Mouse (Mus musculus): ENCODE data around the gene Mybph. TPM values are rescaled to one million over a fixed set of nuclear protein-coding genes. Genes with fewer than 3 reads are reported as not detected.
"Not testable (repeated sequence)": the region's sequence is repeated elsewhere in the genome, so short reads cannot be mapped to it uniquely, and the experiment has no call there.

Mybph gene
- total RNA-seq, 2 experiments from 2014 or later: 547 to 589 TPM

DNA sequence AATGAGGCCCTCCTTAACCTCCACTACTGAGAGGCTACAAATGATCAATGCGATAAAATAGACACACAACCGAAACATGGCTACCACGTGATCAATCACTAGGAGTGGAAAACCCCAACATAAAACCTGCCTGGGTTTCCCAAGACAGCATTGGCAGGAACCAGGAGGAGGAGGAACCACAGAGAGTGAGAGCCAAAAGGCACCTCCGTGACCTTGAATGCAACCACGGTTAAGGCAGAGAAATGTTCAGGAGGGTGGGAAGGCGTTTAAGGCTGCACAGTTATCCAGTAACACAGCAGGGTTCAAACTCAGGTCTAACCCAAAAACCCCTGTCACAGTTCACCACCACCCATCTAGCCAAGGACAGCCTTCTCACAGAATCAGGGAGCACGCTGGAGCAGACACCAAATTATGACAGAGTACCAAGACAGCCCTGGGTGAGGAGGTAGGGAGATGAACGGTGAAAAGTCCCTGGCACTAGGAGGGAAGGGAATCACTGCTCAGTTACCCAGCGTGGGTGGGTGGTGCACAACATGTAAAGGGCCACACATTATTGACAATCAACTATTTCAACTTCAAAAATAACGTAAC, 37.5 kb downstream of the Mybph start:
- intact Hi-C loops (cut with DNase I): no loop called here
- no peak for DNase-seq

DNA sequence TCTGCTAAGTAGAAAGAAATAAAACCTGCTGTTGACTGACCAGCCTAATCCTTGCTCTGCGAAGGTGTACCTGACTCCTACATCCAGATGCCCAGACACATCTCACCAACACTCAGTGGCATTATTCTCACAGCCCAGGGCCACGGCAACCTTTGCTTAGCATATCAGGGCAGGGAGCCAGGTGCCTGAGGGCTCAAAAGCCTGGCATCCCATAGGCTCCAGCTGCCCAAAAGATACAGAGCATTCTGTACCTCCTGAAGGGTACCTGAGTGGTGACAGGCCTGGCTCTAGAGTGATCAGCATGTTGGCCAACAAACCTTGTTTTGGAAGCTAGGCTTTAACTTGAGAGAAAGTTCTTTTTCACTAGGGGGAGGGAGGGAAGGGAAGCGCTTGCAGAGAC, 38.0 kb downstream of the Mybph start:
- intact Hi-C loops (cut with DNase I): no loop called here
- no peak for DNase-seq

DNA sequence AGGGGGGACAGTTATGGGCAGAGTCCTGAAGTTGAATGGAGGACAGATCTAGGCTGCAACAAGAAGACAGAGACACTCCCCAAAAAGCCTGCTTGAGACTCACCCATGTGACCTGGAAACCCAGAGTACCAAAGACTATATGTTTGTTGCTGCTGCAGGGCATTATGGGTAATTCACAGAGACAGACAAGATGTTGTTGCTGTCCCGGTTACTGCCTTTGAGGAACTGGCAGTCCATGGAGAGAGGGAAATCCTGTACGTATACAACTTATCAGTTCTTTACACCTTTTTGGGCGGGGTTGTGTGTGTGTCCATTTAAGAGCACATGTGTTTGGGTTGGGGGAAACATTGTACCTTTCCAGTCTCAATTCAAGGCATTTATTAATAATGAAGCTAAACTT, 38.4 kb downstream of the Mybph start:
- intact Hi-C loops (cut with DNase I): no loop called here
- DNase-seq: no peak

DNA sequence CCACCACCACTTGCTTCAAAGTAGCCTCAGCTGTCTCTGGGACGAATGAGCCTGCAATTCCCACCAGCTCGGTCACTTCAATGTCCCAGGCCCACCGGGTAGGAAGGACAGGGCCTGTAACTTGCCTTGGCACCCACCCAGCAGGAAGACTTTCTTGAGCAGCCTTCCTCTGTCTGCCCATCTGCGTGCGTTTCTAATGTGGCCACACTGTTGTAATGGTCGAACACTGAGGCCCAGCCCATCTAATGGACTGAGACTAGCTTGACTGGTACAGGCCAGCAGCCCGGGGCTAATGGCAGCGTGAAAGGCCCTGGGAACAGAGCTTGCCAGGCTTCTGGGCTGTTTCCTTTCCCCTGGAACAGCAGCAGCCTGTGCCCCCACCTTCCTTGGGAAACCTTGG, 39.1 kb downstream of the Mybph start:
- no peak for DNase-seq
- intact Hi-C loops (cut with DNase I): no loop called here

DNA sequence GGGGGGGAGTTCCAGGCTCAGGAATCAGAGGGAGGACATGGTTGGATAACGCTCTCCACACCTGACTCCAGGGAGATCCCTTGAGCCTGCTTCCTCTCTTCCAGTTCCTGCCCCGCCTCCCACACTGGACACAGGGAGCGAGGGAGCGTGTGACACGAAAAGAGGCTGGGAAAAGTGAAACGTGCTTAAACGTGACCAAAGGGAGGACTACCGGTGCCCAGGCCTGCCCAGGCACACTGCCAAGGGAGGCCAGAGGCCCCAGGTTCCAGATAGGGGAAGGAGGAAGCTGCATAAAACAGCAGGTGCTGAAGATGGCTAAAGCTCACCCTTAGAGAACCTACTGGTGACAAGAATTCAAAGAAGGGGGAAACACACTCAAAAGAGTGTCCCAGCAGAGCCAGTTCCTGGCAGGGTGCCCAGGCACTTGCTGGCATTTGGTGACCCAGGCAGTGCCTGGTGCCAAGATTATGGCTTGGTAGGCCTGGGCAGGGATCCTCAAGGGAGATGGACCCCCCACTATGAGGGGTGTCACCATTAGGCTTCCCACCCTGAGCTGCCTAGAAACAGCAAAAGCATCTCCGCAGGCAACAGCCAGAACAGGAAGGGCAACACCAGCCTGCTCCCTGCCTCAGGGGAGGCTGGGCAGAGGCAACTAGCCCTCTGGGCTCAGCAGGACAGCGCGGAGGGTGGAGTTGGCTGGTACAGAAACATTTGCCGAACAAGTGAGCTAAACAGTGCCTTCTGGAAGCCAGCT, 39.7 kb downstream of the Mybph start:
- no peak for DNase-seq
- intact Hi-C loops (cut with DNase I): no loop called here

DNA sequence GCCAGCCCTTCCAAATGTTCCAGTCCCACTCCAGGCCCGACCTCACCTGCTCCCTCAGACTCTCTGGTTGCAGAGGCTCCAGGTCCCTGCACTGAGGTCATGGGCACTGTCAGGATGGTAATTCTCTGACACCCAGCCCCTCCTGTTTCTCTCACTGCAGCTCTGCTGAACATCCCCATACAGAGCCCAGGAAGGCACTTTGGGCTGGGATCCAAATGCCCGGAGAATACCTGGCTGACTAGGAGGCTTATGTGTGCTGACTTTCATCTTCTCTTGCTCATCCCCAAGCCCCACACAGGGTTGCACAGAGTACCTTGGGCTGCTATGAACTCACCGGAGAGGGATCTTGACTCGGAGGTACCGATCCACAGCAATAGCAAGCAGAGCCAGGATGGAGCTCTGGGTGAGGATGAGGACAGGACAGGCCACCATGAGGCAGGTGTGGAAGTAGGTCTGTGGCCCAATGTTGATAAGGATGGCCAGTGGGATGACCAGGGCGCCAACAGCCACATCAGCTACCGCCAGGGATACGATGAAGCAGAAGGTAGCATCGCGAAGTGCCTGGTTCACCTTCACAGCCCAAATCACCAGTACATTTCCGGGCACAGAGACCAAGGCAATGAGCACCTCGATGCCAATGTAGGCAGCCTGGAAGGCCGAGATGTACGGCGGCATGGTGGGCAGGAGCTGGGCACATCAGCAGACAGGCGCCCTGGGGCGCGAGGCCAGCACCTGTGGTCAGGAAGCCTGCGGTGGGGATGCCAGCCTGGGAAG, 40.6 kb downstream of the Mybph start:
- intact Hi-C loops (cut with DNase I): no loop called here

DNA sequence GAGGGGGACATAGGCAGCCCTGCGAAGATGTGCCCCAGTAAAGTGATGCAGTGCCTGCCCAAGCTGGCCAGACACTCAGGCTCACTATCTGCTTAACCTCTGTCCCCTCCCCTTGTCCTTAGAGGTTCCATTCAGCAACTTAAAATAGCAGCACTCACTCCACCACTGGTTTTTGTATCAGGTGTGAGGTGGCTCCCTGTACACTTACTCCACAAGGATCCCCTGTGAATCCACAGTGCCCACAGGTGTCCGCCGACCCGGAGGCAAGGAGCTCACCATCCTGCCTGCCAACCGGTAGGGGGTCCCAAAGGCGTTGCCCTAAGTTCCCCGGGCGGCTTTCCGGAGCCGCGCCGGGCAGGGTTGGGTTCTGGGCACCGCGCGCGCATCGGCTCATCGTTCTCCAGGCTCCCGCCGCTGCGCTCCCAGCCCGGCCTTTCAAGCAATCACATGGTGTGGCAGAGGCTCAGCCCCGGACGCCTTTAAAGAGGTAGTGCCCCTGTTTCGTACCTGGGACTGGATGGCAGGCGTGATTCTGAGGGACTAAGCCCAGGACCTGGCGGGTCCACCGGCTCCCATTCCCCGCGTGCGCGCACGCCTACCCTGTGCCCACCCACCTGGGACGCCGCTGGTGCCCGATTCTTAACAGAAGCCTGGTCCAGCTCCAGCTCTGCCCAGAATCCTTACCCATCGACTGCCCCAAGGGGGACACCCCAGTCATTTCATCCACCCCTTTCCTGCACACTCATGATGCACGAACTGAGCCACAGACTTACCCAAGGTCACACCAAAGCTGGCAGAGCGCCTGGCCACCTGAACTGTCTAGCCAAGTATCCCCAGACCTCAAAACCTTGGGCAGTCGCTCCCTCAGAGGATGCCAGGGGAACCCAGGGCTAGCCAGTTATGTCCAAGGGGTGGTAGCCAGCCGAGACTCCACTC, 41.5 kb downstream of the Mybph start:
- DNase-seq: no peak
- intact Hi-C loops (cut with DNase I): no loop called here

More for the DNA sequence above, 40.6 kb downstream of the Mybph start:
- DNase-seq: no peak

DNA sequence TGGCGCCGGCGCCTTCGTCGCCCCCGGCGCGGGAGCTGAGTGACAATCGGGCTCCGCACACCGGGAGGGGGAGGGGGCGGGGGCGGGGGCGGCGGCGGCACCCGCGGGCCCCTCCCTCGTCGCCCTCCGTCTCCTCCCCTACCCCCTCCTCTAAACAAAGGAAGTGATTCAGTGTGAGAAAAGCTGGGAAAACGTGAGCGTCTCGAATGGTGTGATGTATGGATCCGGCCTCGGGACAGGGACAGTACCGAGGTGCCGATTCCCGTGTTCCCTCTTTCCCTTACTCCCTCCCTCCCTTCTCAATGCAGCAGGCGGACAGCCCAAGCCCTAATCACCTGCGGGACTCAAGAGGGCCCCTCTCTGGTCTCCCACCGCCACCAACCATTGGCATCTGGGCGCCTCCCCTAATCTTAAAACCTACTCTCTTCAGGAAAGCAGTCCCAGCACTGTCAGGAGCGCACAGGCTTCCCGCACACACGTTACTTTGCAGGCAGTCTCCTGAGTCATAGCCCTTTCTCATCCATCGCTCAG, 42.2 kb downstream of the Mybph start, which contains the start of gene Adora1:
Adora1 (minus strand) TSS at position 41 of the 531 bp plus-strand sequence.
- DNase-seq: no peak
- intact Hi-C loops (cut with DNase I): no loop called here

DNA sequence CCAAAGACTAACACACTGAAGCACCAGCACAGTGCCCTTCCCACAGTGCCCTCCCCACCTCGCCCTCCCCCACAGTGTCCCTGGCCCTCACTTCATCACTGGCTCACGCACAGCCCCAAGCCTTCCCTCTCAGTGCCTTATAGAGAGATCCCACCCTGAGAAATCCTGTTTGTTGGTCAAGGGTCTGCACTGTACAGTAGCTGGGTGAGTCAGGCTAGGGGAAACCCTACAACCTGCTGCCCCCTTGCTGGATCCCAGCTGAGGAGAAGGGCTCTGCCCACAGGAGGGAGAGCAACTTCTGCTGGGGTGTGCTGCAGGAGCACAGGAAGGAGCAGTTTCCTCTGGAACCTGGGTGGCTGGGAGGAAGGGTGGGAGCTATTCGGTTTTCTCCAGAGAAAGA, 42.9 kb downstream of the Mybph start:
- DNase-seq: no peak
- intact Hi-C loops (cut with DNase I): no loop called here

DNA sequence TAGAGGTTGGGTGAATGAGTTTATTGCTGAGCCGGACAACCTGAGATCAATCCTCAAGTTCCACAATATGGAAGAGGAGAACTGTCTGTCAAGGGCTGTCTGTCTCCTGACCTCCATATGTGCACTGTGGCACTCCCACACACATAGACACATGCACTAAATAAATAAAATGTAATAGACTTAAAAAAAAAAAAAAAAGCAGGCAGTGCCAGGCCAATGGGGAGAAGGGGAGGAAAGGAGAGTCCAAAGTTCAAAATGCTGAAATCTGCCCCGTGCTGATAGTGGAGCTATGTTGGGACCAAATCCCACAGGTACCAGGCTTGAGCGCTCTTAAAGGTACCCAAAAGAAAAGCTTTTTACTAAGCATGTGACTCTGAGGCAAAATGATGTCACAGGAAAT, 44.2 kb downstream of the Mybph start:
- no peak for DNase-seq
- intact Hi-C loops (cut with DNase I): no loop called here

DNA sequence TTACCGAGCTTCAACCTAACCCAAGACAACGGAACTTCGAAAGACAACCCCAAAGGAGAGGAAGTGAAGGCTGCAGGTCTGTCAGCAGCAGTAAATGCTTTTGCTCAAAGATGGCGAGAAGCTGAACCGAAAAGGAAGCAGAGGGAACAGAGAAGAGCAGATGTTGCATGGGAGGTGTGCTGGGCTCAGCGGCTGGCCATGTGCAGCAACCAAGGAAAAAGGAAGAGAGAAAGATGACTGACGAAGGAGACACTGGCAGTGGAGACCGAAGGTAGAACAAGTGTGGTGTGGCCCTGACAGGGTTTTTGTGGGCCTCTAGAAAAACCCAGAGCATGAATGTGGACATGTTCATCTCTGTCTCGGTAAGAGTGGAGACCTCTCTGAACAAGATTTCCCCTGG, 47.5 kb downstream of the Mybph start:
- intact Hi-C loops (cut with DNase I): loop anchor here (2.0 kb wide), 1 partner anchor 82 kb away; no protein-coding TSS in a partner anchor
- no peak for DNase-seq

DNA sequence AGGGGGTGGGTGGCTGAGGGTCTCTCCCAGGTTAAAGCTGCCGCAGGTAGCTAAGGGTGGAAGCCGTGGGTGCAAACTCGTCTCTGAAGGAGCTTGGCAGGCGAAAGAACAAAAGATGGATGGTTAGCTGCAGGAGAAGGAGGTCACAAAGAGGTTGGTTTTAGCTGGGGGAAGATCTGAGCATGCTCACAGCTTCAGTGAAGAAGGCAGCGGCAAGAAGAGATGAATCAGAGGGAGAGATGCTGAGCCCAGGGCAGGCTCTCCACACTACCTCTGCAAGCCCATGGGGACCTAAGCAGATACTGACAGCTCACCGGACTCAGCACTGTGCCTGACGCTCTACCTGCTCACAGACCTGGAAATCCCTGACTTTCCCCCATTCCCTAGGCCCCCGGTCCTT, 48.0 kb downstream of the Mybph start:
- intact Hi-C loops (cut with DNase I): loop anchor here (2.0 kb wide), 1 partner anchor 82 kb away; no protein-coding TSS in a partner anchor
- DNase-seq: no peak

DNA sequence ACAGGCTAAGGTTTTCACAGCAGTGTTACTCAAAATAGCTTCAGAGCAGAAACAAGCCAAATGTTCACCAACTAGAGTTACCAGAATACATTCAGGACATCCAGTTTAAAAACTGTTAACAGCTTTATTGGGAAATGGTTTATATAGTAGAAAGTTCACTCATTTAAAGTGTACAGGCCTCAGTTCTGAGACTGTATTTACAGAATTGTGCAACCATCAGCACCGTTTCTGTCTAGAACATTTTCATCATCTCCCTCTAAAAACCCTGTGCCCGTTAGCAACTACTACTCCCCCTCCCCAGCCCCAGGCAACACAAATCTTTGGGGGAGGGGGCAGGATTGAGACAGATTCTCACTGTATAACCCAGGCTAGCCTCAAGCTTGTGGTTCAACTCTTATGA, 49.0 kb downstream of the Mybph start:
- intact Hi-C loops (cut with DNase I): loop anchor here (2.0 kb wide), 2 partner anchors 31 to 35 kb away; no protein-coding TSS in a partner anchor
- DNase-seq: no peak

DNA sequence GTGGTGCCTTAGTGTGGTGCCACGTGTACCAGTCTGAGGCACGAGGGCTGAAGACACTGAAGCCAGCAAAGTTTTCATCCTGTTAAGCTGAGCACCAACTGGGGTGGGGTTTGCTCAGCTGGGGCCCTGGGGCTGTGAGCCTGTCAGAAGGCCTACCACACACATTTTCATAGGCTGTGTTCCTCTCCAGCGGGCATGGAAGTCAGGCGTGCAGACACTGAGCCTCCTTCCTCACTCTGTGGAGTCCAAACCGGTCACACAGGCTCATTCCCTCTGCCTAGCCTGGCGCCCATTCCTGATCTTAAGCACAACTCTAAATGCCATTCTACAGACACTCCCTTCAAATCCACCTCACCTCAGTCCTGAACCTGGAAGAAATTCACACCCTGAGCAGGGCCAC, 50.3 kb downstream of the Mybph start:
- intact Hi-C loops (cut with DNase I): loop anchor here (2.0 kb wide), 2 partner anchors 29 to 37 kb away; no protein-coding TSS in a partner anchor
- no peak for DNase-seq

DNA sequence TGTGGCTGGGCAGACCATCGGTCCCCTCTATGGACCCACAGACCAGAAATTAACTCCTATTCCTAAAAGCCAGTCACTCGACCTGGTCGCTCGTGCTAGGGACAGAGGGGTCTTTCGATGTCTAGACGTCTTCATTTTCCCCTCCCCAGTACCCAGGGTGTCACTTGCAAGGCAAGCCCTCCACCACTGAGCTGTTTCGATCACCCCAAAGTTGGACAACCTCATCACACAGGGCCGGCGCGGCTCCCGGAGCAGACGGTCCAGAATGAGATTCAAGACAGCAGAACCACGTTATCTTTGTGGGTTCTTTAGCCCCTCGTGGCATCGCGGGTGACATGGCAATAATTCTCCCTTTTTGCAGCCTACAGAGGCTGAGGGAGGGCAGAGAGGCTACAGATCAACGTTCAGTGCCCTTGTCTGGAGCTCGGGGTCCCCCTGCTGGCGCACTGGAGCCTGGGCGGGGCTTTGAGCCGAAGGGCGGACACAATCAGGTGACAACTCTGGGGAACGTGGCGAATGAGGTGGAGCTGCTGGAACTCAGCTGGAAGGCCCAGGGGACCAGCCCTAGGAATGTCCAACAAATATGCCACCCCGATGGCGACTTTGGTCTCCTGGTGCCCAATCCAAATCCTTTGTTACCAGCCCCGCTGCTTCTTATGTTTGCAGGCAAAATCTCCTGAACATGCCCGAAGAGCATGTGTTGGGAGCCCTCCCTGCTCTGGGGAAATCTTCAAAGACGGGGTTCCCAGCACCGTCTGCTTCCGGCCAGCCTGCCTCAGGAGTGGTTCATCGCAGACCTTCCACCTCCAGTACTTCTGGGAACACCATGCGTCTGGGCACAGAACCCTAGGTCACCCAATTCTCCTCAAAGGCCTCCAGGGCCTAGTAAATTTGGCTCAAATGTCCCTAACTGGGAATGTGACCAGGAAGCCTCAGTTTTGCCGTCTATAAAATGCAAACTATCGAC, 51.0 kb downstream of the Mybph start:
- intact Hi-C loops (cut with DNase I): loop anchor here (1.0 to 2.0 kb wide), 3 partner anchors 29 to 93 kb away; no protein-coding TSS in a partner anchor
- DNase-seq: peak; percentile 83 to 87

DNA sequence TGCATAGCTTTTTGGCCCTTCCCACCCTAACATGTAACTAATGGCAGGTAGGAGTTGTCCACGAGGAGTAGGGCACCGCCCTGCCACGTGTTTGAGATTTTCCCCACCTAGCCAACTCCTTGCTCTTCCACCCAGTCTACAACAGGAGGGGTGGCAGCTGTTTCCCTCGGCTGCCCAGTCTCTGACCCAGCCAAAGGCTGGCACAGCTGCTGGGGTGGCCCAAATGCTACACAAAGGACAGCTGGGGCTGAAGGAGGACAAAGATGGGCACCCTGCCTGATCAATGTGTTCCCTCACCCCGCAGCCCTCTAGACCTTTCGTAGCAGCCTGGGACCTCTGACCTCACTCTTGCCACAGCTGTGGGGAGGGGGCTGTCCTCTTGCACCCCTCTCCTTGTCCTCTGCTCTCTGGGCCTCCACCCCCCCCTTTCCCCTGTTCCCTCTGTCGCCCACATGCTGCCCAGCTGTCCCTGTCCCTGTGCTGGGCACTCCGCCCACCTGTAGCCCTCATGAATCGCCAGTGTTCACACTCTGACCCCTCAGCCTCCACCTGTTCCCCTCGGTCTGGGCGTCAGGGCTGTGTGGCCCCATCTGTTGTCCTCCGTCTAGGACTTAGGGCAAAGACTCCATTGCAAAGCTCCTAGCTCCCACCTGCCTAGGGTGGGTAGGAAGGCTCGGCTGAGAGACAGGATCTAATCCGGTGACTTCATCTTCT, 51.9 kb downstream of the Mybph start:
- no peak for DNase-seq
- intact Hi-C loops (cut with DNase I): no loop called here

DNA sequence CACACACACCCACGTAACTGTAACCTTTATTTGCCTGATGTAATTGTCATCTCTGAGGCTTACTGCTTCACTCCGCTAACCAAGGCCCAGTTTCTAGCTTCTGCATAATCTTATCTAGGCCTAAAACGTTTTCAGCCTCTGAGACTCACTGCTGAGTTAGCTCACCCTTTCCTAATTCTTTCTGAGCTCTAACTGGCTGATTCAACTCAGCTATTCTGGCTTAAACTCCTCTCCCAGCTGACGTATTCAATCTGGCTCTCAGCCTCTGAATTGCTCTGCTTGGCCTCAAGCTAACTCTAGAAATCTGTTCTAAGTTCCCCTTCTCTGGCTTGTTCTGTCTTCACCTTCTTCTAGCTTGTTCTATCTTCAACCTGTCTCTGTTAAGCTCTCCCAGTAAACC, 53.3 kb downstream of the Mybph start:
- intact Hi-C loops (cut with DNase I): no loop called here
- DNase-seq: no peak

DNA sequence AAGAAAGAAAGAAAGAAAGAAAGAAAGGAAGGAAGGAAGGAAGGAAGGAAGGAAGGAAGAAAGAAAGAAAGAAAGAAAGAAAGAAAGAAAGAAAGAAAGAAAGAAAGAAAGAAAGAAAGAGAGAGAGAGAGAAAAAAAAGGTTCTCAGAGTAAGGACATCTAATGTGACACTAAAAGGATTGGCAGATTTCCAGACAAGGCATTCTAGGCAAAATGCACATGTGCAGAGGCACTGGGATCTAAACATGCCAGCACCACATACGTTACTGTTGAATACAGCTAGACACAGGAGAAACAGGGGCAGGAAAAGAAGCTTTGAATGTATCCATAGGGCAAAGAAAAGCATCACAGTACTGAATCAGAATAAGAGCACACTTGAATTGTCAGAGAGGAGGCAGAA, 56.4 kb downstream of the Mybph start:
- intact Hi-C loops (cut with DNase I); DNase-seq: not testable (repeated sequence)
